Mouse (Mus musculus): Measurements from ENCODE around the gene Upk1a. TPM values are rescaled to one million over a fixed set of nuclear protein-coding genes. Genes with fewer than 3 reads are reported as not detected.

Gene Upk1a
- polyA plus RNA-seq, 1 experiment from 2014 or later: 0.06 TPM

DNA sequence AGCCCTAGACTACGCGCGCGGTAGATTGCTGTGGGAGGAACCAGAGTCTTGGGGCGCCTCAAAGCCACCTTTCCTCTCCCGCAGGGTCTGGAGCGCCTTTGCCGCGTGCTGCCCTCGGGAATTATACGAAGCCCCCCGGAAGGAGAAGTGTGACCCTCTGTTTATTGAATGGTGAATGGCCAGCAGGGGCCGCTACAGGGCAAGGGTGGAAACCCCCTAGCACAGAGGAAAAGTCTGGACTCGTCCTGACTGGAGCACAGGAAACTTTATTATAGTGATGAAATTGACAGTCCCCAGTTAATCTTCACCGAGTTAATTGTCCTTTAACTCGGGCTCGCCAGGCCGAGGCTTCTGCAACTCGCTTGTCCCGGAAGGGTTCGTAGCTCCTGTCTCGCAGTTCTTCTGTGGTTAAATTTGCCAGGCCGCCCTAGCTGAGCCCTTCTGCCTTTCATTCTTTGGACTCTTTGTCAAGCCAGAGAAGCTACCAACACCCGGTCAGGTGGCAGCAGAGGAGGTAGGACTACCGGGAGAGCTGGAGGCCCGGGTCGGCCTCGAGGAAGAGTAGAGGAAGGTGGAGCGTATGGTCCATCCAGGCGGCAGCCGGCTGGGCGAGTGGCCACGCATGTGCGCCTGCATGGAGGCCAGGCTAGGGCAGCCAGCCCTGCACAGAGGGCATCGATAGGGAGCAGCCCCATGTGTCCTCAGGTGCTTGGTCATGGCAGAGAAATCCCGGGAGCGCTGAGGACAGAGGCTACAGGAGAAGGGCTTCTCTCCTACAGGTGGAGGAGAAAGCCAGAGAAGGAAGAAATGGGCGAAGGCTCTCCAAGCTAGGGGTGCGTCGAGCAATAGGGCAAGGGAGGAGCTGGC lies 23.0 kb downstream of the Upk1a start:
- no peaks in the 10 kb centered on the region for H3K9me3 ChIP-seq (replicated peaks)
- peaks cover 8% of the 10 kb centered on the region for H3K27me3 ChIP-seq
- H3K9ac ChIP-seq: peak overlapping the region; percentile 99
- 28% methylated on average over 40 of the region's 40 CpGs for WGBS (ENCODE audit: insufficient replicate concordance)
- H3K36me3 ChIP-seq (replicated peaks): peaks cover 23% of the 10 kb centered on the region
- ATAC-seq (ENCODE audit: insufficient read depth): peak; percentile 28
- H3K27ac ChIP-seq (replicated peaks): peak overlapping the region; percentile 93
- H3K4me3 ChIP-seq (replicated peaks): peak overlapping the region; percentile 96
- peak overlapping the region; percentile 92 for H3K4me2 ChIP-seq
- H3K4me1 ChIP-seq (replicated peaks): peaks cover 62% of the 10 kb centered on the region

- no peaks in the 10 kb centered on the region for H3K9me3 ChIP-seq (replicated peaks)
- peak within 1 kb of the TSS; percentile 99 for H3K9ac ChIP-seq
- peaks cover 54% of the 10 kb centered on the region for H3K4me1 ChIP-seq (replicated peaks)
- peaks cover 3% of the 10 kb centered on the region; the same call in 1 of the 2 replicates for H3K27me3 ChIP-seq
- peak within 1 kb of the TSS; percentile 92 for H3K4me2 ChIP-seq
- WGBS (ENCODE audit: insufficient replicate concordance): under 1% methylated on average over 67 of the region's 68 CpGs
- peak within 1 kb of the TSS; percentile 93 for H3K27ac ChIP-seq (replicated peaks)
- peaks cover 31% of the 10 kb centered on the region for H3K36me3 ChIP-seq (replicated peaks)
- peak; percentile 94 for ATAC-seq (ENCODE audit: insufficient read depth)
- peak within 1 kb of the TSS; percentile 96 for H3K4me3 ChIP-seq (replicated peaks)
Measured at GRCm38 (mm10) chr7:30588676-30589434, 23.8 kb downstream of the Upk1a start, which contains the start of gene Kmt2b. TSS of gene Kmt2b (minus strand) at chr7:30588726.

- peaks cover 47% of the 10 kb centered on the region for H3K4me1 ChIP-seq (replicated peaks)
- 1% methylated on average over 67 of the region's 67 CpGs for WGBS (ENCODE audit: insufficient replicate concordance)
- H3K27ac ChIP-seq (replicated peaks): peak overlapping the region; percentile 93
Measured at GRCm38 (mm10) chr7:30587842-30588667, 24.6 kb downstream of the Upk1a start.

DNA sequence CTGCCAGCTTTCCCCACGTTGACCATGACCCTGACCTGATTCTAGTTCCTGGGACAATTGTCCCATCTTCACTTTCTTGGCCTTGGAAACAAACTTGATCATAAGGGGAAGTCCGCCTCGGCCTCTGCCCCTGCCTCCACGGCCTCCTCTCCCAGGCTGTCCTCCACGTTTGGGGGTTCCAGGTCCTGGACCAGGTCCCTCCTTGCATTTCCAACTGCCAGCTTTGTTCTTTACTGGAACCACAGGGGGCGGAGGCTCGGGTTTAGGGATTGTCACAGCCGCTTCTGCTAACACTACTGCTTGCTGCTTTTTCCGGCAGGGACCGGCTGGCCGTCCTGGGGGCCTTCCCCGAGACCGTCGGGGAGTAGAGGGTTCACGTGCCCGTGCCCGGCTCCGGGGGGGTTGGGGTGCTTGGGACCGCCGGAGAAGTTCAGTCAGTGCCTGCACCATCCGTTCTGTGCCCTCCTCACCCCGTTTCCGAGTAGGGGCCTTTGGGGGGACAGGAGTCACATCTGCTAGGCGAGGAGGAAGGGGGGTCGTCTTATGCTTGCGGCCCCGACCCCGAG lies 26.1 kb downstream of the Upk1a start:
- Histone ChIP-seq H3K36me3 (replicated peaks) (peaks cover 54% of the 10 kb centered on the region), H3K27ac (replicated peaks) (no peak overlapping the region), H3K4me2 (peak overlapping the region; percentile 92), H3K27me3 (no peaks in the 10 kb centered on the region), H3K9me3 (replicated peaks) (no peaks in the 10 kb centered on the region), H3K4me3 (replicated peaks) (no peak overlapping the region), H3K4me1 (replicated peaks) (peaks cover 44% of the 10 kb centered on the region), H3K9ac (0 out of 2 replicates have a peak overlapping the region, but pooled peaks have one; percentile 99)
- WGBS (ENCODE audit: insufficient replicate concordance): 87% methylated on average over 28 of the region's 28 CpGs
- no peak for ATAC-seq (ENCODE audit: insufficient read depth)

More at GRCm38 (mm10) chr7:30587842-30588667, 24.6 kb downstream of the Upk1a start:
- Histone ChIP-seq H3K9me3 (replicated peaks) (no peaks in the 10 kb centered on the region), H3K36me3 (replicated peaks) (peaks cover 39% of the 10 kb centered on the region), H3K4me2 (peak overlapping the region; percentile 92), H3K27me3 (peaks cover under 1% of the 10 kb centered on the region; the same call in 1 of the 2 replicates), H3K4me3 (replicated peaks) (peak overlapping the region; percentile 96), H3K9ac (peak overlapping the region; percentile 99)
- ATAC-seq (ENCODE audit: insufficient read depth): peak; percentile 23

- no peak overlapping the region for H3K4me3 ChIP-seq (replicated peaks)
- no peak for ATAC-seq (ENCODE audit: insufficient read depth)
- no peak overlapping the region for H3K27ac ChIP-seq (replicated peaks)
- no peaks in the 10 kb centered on the region for H3K9me3 ChIP-seq (replicated peaks)
- 90% methylated on average over 7 of the region's 7 CpGs for WGBS (ENCODE audit: insufficient replicate concordance)
- H3K4me1 ChIP-seq (replicated peaks): peaks cover 32% of the 10 kb centered on the region
- H3K9ac ChIP-seq: no peak overlapping the region
- no peak overlapping the region for H3K4me2 ChIP-seq
- H3K36me3 ChIP-seq (replicated peaks): peaks cover 68% of the 10 kb centered on the region
- no peaks in the 10 kb centered on the region for H3K27me3 ChIP-seq
Measured at GRCm38 (mm10) chr7:30585170-30585569, 27.5 kb downstream of the Upk1a start.

DNA sequence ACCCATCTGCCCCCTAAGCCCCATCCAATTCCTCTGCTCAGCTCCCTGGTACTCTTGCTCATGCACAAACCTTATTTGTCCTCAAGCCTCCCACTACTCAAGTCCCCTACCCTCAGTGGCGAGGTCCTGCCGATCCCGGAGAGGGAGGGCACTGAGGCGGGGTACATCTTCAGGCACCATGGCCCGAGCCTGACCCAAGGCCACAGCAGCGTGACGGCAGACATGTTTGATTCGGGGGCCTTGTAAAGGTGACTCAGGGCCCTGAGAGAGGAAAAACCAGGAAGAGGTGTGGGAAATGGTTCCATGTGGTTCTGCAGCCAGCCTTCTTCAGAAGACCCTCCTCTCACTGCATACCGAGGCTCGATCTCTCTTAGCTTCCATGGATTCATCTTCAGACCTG lies 28.3 kb downstream of the Upk1a start:
- no peaks in the 10 kb centered on the region for H3K27me3 ChIP-seq
- 85% methylated on average over 10 of the region's 10 CpGs for WGBS (ENCODE audit: insufficient replicate concordance)
- H3K9me3 ChIP-seq (replicated peaks): no peaks in the 10 kb centered on the region
- H3K4me3 ChIP-seq (replicated peaks): no peak overlapping the region
- ATAC-seq (ENCODE audit: insufficient read depth): no peak
- no peak overlapping the region for H3K4me2 ChIP-seq
- H3K27ac ChIP-seq (replicated peaks): no peak overlapping the region
- peaks cover 24% of the 10 kb centered on the region for H3K4me1 ChIP-seq (replicated peaks)
- H3K9ac ChIP-seq: no peak overlapping the region
- H3K36me3 ChIP-seq (replicated peaks): peaks cover 76% of the 10 kb centered on the region

DNA sequence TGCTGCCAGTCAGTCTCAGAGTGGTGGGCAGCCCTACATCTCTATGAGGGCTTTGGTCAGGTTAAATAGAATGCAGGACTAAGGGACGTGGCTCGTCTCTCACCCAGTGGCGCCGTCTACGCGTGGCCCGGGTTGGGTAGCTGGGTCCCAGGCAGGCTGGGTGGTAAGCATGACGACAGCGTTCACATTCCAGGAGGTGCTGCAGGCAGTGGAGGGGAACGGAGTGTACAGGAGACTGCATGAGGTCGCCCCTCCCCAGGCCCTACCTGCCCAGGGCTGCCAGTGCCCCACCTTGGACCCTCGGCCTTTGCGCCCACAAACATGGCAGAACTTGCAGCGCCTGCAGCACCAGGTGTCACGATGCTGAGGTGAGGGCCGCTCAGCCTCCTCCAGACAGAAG lies 31.1 kb downstream of the Upk1a start:
- Histone ChIP-seq H3K27me3 (no peaks in the 10 kb centered on the region), H3K9me3 (replicated peaks) (no peaks in the 10 kb centered on the region), H3K4me1 (replicated peaks) (peaks cover 7% of the 10 kb centered on the region; the same call in 1 of the 2 replicates), H3K4me3 (replicated peaks) (no peak overlapping the region), H3K4me2 (no peak overlapping the region), H3K36me3 (replicated peaks) (peaks cover 100% of the 10 kb centered on the region), H3K27ac (replicated peaks) (no peak overlapping the region), H3K9ac (no peak overlapping the region)
- ATAC-seq (ENCODE audit: insufficient read depth): no peak
- 91% methylated on average over 16 of the region's 16 CpGs for WGBS (ENCODE audit: insufficient replicate concordance)

DNA sequence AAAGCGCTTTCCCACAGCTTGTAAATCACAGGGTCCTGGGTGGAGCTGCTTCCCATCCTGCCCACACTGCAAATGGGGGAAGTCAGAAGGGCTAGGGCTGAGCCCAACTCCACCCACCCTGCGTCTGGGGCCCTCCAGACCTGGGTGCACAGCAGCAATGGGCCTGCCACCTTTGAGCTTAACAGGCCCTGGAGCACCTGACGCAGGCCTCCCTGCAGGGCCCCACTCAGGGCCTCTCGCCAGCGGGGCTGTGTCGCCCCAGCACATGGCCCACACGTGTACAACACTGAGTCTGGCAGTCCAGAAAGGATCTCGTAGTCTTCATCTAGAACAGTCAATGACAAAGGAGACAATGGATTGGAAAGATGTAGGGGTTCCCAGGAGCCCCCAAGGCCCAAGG lies 32.7 kb downstream of the Upk1a start:
- no peak overlapping the region for H3K4me2 ChIP-seq
- no peak overlapping the region for H3K27ac ChIP-seq (replicated peaks)
- no peak overlapping the region for H3K9ac ChIP-seq
- H3K36me3 ChIP-seq (replicated peaks): peaks cover 100% of the 10 kb centered on the region
- H3K27me3 ChIP-seq: no peaks in the 10 kb centered on the region
- no peaks in the 10 kb centered on the region for H3K4me1 ChIP-seq (replicated peaks)
- 81% methylated on average over 8 of the region's 8 CpGs for WGBS (ENCODE audit: insufficient replicate concordance)
- H3K9me3 ChIP-seq (replicated peaks): no peaks in the 10 kb centered on the region
- ATAC-seq (ENCODE audit: insufficient read depth): no peak
- no peak overlapping the region for H3K4me3 ChIP-seq (replicated peaks)

- 59% methylated on average over 2 of the region's 2 CpGs for WGBS (ENCODE audit: insufficient replicate concordance)
- H3K9ac ChIP-seq: no peak overlapping the region
- no peak overlapping the region for H3K4me2 ChIP-seq
- ATAC-seq (ENCODE audit: insufficient read depth): 0 out of 2 replicates have a peak, but pooled peaks have one; percentile 13
- peak overlapping the region; percentile 15; the same call in 1 of the 2 replicates for H3K27ac ChIP-seq (replicated peaks)
- H3K4me3 ChIP-seq (replicated peaks): no peak overlapping the region
- peaks cover 16% of the 10 kb centered on the region for H3K4me1 ChIP-seq (replicated peaks)
- H3K36me3 ChIP-seq (replicated peaks): peaks cover 98% of the 10 kb centered on the region
- H3K27me3 ChIP-seq: no peaks in the 10 kb centered on the region
- H3K9me3 ChIP-seq (replicated peaks): no peaks in the 10 kb centered on the region
Measured at GRCm38 (mm10) chr7:30572969-30573368, 39.7 kb downstream of the Upk1a start.

- no peak overlapping the region for H3K4me2 ChIP-seq
- H3K36me3 ChIP-seq (replicated peaks): peaks cover 96% of the 10 kb centered on the region
- no peaks in the 10 kb centered on the region for H3K27me3 ChIP-seq
- peaks cover 16% of the 10 kb centered on the region for H3K4me1 ChIP-seq (replicated peaks)
- H3K9ac ChIP-seq: no peak overlapping the region
- no peak overlapping the region for H3K4me3 ChIP-seq (replicated peaks)
- 44% methylated on average over 5 of the region's 5 CpGs for WGBS (ENCODE audit: insufficient replicate concordance)
- H3K27ac ChIP-seq (replicated peaks): peak overlapping the region; percentile 19; the same call in 1 of the 2 replicates
- no peak for ATAC-seq (ENCODE audit: insufficient read depth)
- H3K9me3 ChIP-seq (replicated peaks): no peaks in the 10 kb centered on the region
Measured at GRCm38 (mm10) chr7:30572389-30572788, 40.3 kb downstream of the Upk1a start.

Data from liver, embryonic 15.5 days (tissue).